Mouse (Mus musculus) C3H10T1/2 (cell line): Measurements from ENCODE around the gene Gm10228. TPM values are rescaled to one million over a fixed set of nuclear protein-coding genes. Genes with fewer than 3 reads are reported as not detected.

Experiments used
- polyA plus RNA-seq, 2 experiments: library from polyadenylated mRNA; unstranded; fragments of >200 nt; fragmentation: generic; extraction: Trizol; gene quantifications; one replicate each; pipeline ENCODE4 v1.2.1; 2012; ENCODE audit warnings: missing spikeins in 2 of 2

Gene Gm10228
- polyA plus RNA-seq, result not detected

DNA sequence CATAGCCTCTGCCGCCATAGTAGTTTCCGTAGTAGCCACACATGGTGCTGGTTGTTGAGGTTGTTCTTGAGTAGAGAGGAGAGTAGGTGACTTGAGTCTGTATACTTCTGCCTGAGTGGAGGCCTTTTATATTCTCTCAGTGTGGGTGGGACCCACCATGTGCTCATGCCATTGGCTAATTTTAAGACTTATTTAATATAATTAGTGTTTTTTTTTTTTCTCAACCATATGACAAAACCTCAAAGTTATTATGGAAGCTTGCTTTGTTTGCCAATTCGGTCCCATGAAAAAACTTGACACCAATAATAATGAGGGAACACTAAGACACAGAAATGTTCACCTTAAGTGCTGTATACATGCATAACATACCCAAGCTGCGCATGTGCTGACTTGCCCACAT is at the start of gene Gm10228:
TSS of gene Gm10228 (minus strand) at position 101 of the 400 bp plus-strand sequence.

GRCm38 (mm10) chr16:89063902-89064301 is 22.6 kb upstream of the Gm10228 start, which contains the start of gene 1110025L11Rik:
1110025L11Rik (minus strand) TSS chr16:89064002.

DNA sequence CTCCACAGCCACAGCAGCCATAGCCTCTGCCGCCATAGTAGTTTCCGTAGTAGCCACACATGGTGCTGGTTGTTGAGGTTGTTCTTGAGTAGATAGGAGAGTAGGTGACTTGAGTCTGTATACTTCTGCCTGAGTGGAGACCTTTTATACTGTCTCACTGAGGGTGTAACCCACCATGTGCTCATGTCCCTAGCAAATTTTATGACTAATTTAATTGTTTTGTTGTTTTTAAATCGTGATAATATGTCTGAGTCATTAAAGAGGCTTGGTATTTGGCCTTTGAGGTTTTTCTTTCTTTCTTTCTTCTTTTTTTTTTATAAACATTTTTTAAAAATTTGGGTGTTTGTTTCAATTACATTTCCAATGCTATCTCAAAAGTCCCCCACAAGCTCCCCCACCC is 6.5 kb upstream of the Gm10228 start, which contains the start of gene Krtap6-5:
TSS of gene Krtap6-5 (minus strand) at position 101 of the 400 bp plus-strand sequence.

DNA sequence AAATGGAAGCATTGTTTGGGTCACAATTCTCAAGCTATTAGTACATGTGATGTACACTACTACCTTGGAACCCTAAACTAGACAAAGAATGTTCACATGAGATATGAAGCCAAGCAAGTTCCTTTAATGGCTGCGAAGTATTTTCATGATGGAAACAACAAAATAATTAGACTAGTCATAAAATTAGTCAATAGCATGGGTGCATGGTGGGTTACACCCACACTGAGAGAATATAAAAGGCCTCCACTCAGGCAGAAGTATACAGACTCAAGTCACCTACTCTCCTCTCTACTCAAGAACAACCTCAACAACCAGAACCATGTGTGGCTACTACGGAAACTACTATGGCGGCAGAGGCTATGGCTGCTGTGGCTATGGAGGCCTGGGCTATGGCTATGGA is 9.9 kb downstream of the Gm10228 start, which contains the start of gene Krtap6-1:
TSS of gene Krtap6-1 (plus strand) at position 301 of the 400 bp plus-strand sequence.

GRCm38 (mm10) chr16:89014984-89015383 is 26.3 kb downstream of the Gm10228 start, which contains the start of gene Gm10229:
Gm10229 (plus strand) TSS chr16:89015284.

GRCm38 (mm10) chr16:89010659-89011058 is 30.6 kb downstream of the Gm10228 start, which contains the start of gene Krtap22-2:
Krtap22-2 (minus strand) TSS chr16:89010759.

Other genes with a start within 250 kb of the Gm10228 start
- gene Gm20741, start 229.3 kb downstream of the Gm10228 start, polyA plus RNA-seq, result not detected
- not detected for gene Krtap15, start 221.3 kb downstream of the Gm10228 start, polyA plus RNA-seq
- not detected for gene Krtap14, start 215.3 kb downstream of the Gm10228 start, polyA plus RNA-seq
- not detected for gene Krtap19-1, start 172.1 kb downstream of the Gm10228 start, polyA plus RNA-seq
- not detected for gene Krtap19-2, start 167.2 kb downstream of the Gm10228 start, polyA plus RNA-seq
- gene Krtap19-3, start 163.4 kb downstream of the Gm10228 start, polyA plus RNA-seq, result not detected
- gene Krtap19-4, start 156.4 kb downstream of the Gm10228 start, polyA plus RNA-seq, result not detected
- not detected for gene Krtap19-5, start 145.0 kb downstream of the Gm10228 start, polyA plus RNA-seq
- gene Krtap19-9b, start 109.2 kb downstream of the Gm10228 start, polyA plus RNA-seq, result not detected
- not detected for gene Krtap16-3, start 78.6 kb downstream of the Gm10228 start, polyA plus RNA-seq
- not detected for gene Krtap22-2, start 30.7 kb downstream of the Gm10228 start, polyA plus RNA-seq
- gene Gm10229, start 26.2 kb downstream of the Gm10228 start, polyA plus RNA-seq, result not detected
- gene Krtap6-1, start 9.8 kb downstream of the Gm10228 start, polyA plus RNA-seq, result not detected
- not detected for gene Krtap6-5, start 6.4 kb upstream of the Gm10228 start, polyA plus RNA-seq
- not detected for gene 1110025L11Rik, start 22.5 kb upstream of the Gm10228 start, polyA plus RNA-seq
- gene Krtap6-3, start 42.5 kb upstream of the Gm10228 start, polyA plus RNA-seq, result not detected
- gene Gm6358, start 99.4 kb upstream of the Gm10228 start, polyA plus RNA-seq, result not detected
- not detected for gene Gm10061, start 109.6 kb upstream of the Gm10228 start, polyA plus RNA-seq
- gene Gm9789, start 116.5 kb upstream of the Gm10228 start, polyA plus RNA-seq, result not detected
- gene Gm7735, start 128.0 kb upstream of the Gm10228 start, polyA plus RNA-seq, result not detected
- not detected for gene 1110057P08Rik, start 133.3 kb upstream of the Gm10228 start, polyA plus RNA-seq
- not detected for gene Krtap20-2, start 164.4 kb upstream of the Gm10228 start, polyA plus RNA-seq